Mouse (Mus musculus) embryonic stem cell, embryonic (primary cell): ENCODE results near the gene Bmpr1a.

Experiments
- CTCF ChIA-PET, 4 experiments: fragments of 300-600 bp in 2 of 4; fragments of 350-600 bp in 2 of 4; sonication (Branson Sonifier 250); formaldehyde crosslinking; loops; one replicate each; lab custom pipeline; 2022; ENCODE audit warnings: inconsistent platforms in 2 of 4; lab: Charles Lee
- POLR2A ChIA-PET, 4 experiments: fragments of 300-600 bp in 2 of 4; fragments of 350-600 bp in 2 of 4; sonication (Branson Sonifier 250); formaldehyde crosslinking; loops; one replicate each; lab custom pipeline; 2022; ENCODE audit warnings: antibody characterized with exemption in 4 of 4, inconsistent platforms in 1 of 4; lab: Charles Lee

Gene Bmpr1a

DNA sequence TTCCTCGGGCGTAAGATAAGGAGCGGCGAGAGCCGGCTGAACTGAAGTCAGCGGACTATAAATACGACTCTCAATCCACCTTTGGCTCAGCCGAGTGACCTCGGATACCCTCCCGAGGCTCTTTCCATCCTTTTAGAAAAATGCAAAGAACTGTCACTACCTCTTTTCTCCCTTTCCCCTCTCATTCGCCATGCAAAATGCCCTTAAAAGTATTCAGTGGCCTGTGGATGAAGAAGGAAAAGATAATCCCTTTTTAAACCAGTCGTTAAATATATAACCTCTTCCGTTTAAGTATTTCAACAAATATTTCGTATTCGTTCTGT lies at the start of gene Bmpr1a:
Gene Bmpr1a (minus strand): TSS at position 17 of the 323 bp plus-strand sequence.
- CTCF ChIA-PET = no interaction called here
- POLR2A ChIA-PET = interaction anchor here in 3 of 4 experiments (0.8 to 3.8 kb wide), 28 partner anchors 9 to 179 kb away, joined by 3 to 32 read pairs (median 6); no protein-coding TSS in a partner anchor

DNA sequence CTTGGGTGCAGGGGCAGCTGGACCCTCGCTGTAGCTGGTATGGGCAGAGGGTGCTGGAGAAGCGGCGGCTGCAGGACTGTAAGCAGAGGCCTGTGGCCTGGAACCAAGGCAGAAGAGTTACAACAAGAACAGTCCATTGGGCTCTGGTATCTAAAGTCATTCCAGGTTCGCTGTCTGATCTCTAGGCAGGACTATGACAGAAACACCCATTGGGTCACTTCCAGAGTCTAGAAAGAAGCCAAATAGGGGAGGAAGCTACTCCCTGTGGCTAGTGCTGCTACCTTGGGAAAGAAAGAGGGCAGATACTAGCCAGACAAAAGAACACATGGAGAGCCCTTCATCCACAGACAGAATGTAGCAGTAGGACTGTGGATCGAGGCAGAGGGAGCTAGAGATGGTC lies 49.1 kb upstream of the Bmpr1a start:
- ChIA-PET POLR2A (interaction anchor here in 3 of 4 experiments (0.7 to 4.1 kb wide), 13 partner anchors 9 to 217 kb away, joined by 3 to 20 read pairs (median 3); no protein-coding TSS in a partner anchor), CTCF (no interaction called here)

DNA sequence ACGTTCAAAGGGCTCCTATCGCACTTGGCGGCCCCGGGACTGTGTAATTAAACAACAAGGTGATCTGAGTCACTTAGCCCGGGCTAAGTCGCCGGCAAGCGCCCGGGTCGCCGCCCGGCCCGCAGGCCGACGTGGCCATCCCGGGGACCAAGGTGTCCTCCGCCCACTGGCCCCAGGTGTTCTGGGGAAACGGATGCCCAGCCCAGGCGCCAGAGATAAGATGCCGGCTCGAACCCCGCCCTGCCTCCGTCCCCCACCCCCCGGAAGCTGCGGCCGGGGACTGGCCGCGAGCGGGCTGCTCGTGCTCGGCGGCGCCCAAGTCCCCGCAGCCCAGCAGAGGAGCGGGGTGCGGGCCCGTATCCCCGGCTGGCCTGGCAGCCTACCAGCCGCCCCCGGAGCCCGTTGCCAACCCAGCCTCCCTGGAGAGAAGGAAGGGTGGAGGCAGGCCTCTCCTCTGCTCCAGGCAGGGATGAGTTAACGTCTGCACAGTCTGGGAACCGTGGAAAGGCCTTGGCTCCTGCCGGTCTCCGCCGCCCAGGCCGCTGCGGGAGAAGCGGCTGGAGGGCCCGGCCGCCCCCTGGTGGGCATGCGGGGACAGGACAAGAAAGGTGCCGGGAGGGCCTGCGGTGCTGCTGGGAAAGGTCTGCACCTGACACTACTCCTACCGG lies 46.0 kb upstream of the Bmpr1a start:
- POLR2A ChIA-PET = interaction anchor here (0.5 to 4.6 kb wide), 54 partner anchors 8 to 1248 kb away, joined by 3 to 54 read pairs (median 5); partner anchors contain the start of genes Bmpr1a (in 3 of the 4), 9230112D13Rik (in 1 of the 4) and Anxa8 (in 1 of the 4)
- CTCF ChIA-PET = interaction anchor here (0.5 to 1.6 kb wide), 12 partner anchors 8 to 186 kb away, joined by 3 to 5 read pairs (median 3); no protein-coding TSS in a partner anchor

DNA sequence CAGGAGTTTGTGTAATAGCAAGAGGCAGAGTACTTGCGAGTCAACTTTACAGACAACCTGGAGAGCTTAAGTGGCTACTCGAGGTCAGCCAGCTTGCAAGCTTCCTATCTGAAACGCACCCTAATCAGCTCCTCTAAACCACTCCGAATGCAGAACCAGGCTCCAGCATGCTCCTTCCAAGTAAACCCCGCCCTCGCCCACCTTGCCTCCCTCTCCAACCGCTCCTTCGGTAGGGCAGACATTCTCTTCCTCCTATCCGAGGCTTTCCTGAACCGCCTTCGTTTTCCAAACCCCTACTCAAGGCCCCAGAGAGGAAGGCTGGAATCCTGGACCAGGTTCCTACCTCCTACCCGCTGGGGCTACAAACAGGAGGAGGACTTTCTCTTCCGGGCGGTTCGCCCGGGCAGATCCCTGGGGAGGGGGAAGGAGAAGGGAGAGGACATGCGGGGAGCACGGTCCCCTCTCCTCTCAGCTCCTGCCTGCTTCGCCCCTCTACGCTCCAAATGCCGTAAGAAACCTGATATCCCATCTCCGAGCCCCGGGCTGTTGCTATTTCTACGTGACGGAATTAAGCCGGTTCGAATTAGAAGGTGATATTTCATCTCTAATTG lies 45.4 kb upstream of the Bmpr1a start:
- POLR2A ChIA-PET = interaction anchor here in 3 of 4 experiments (0.5 to 4.6 kb wide), 78 partner anchors 8 to 463 kb away, joined by 3 to 54 read pairs (median 5); partner anchors contain the start of genes Bmpr1a (in 2 of the 3), Anxa8 (in 1 of the 3) and Mmrn2 (in 1 of the 3)
- CTCF ChIA-PET = interaction anchor here (0.5 to 1.6 kb wide), 21 partner anchors 8 to 220 kb away, joined by 3 to 5 read pairs (median 3); no protein-coding TSS in a partner anchor

DNA sequence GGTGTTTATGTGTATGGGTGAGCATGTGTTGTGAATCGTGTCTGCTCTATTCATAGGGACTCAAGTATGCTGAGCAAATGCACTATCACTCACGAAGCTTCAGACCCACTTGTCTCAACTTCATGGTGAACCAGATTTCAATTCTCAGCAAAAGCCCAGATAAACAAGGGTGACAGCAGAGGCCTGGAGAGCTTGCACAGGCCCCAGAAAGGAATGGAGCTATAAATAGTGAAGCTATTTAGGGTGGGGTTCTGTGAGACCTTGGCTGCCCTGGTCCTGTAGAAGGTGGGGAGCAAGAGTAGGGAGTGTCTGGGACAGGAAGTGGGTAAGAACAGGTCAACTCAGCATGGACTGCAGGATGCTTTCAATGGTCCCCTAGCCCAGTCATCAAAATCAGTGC lies 41.4 kb upstream of the Bmpr1a start:
- POLR2A ChIA-PET = interaction anchor here in 2 of 4 experiments (0.8 to 2.1 kb wide), 11 partner anchors 14 to 181 kb away, joined by 3 to 9 read pairs (median 4); no protein-coding TSS in a partner anchor
- CTCF ChIA-PET = interaction anchor here in 2 of 4 experiments (0.5 to 1.1 kb wide), 3 partner anchors 29 to 166 kb away, joined by 3 read pairs; no protein-coding TSS in a partner anchor

DNA sequence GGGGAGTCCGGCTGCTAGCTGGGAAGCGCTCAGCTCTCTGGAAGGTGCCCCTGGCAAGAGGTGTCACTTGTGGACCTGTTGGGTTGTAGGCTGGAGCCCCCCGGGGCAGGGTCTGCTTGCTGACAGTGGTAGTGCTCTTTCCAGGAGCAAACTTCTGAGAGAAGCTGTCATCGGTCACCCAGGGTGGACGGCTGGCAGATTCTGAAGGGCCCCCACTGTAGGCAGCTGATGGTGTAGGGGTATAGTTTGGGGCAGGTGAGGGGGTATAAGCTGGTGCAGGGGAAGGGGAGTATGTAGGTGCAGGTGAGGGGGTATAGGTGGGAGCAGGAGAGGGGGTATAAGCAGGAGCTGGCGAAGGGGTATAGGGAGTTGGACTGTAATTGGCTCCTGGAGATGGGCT lies 40.9 kb upstream of the Bmpr1a start:
- POLR2A ChIA-PET = interaction anchor here in 3 of 4 experiments (0.7 to 2.1 kb wide), 12 partner anchors 11 to 181 kb away, joined by 3 to 9 read pairs (median 4); no protein-coding TSS in a partner anchor
- CTCF ChIA-PET = interaction anchor here in 2 of 4 experiments (1.1 to 1.6 kb wide), 2 partner anchors 17 to 30 kb away, joined by 3 to 4 read pairs; no protein-coding TSS in a partner anchor

DNA sequence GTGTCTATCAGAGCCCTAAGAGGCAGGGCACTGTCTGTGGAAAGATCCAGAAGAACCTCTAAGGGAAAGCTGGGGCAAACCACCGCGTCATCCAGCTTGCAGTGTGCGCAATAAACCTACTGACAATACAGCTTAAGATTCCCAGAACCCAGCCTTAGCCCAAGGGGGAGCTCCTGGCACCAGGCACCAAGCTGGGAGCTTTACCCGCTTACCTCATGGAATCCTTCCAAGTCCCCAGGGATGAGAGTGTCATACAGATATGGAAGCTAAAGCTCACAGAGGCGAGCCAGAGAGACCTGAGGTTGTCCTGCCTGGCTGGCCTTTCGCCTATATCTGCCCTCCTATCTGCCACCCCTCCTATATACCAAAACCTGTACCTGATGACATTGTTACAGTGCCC lies 40.5 kb upstream of the Bmpr1a start:
- CTCF ChIA-PET = interaction anchor here in 1 of 4 experiments (1.6 kb wide), 1 partner anchor 18 kb away, joined by 4 read pairs; no protein-coding TSS in a partner anchor
- POLR2A ChIA-PET = interaction anchor here in 3 of 4 experiments (0.6 to 2.0 kb wide), 12 partner anchors 9 to 166 kb away, joined by 3 to 9 read pairs (median 4); no protein-coding TSS in a partner anchor

DNA sequence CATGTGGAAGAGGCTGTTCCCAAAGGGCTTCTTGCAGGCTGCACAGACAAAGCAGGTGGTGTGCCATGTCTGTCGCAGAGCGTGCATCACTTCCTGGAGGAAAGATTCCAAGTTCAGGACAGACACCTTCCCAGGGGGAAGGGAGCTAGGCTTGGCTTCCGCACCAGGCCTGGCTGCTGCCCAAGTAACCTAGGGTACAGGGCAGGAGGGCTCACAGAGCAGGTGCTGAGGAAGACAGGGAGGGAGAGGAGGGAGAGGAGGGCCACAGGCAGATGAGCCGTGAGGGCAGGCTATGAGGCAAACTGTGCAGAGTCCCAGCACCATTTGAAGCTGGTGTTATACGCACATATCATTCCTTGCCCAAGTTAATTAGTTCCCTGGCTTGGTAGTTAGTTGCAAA lies 38.8 kb upstream of the Bmpr1a start:
- CTCF ChIA-PET = interaction anchor here in 2 of 4 experiments (0.6 to 1.0 kb wide), 2 partner anchors 39 to 323 kb away, joined by 3 read pairs; no protein-coding TSS in a partner anchor
- POLR2A ChIA-PET = interaction anchor here in 2 of 4 experiments (0.6 to 3.1 kb wide), 26 partner anchors 9 to 191 kb away, joined by 3 to 20 read pairs (median 4); no protein-coding TSS in a partner anchor

DNA sequence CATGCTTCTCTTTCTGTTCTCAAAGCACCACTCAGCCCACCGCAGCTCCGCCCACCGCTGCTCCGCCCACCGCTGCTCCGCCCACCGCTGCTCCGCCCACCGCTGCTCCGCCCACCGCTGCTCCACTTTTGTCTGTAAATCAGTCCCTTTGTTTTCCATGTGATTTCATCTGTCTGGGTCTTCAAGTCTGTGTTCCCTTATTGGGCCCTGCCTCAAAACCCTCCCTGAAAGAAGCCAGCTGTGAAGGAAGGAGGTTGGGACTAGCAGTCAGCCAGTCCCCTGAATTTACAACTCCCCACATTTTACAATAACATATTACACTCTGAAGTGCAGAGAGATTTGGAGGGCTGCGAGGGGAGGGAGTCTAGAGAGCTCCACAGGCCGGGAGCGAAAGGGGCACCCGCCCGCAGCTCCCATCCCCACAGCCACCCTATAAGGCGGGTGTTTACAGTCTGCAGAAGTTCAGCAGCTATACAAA lies 37.6 kb upstream of the Bmpr1a start:
- ChIA-PET POLR2A (interaction anchor here in 3 of 4 experiments (0.6 to 3.1 kb wide), 35 partner anchors 8 to 234 kb away, joined by 3 to 20 read pairs (median 4); partner anchors contain the start of gene 9230112D13Rik (in 1 of the 3)), CTCF (interaction anchor here in 2 of 4 experiments (0.6 to 1.3 kb wide), 2 partner anchors 94 to 629 kb away, joined by 3 to 6 read pairs; no protein-coding TSS in a partner anchor)

DNA sequence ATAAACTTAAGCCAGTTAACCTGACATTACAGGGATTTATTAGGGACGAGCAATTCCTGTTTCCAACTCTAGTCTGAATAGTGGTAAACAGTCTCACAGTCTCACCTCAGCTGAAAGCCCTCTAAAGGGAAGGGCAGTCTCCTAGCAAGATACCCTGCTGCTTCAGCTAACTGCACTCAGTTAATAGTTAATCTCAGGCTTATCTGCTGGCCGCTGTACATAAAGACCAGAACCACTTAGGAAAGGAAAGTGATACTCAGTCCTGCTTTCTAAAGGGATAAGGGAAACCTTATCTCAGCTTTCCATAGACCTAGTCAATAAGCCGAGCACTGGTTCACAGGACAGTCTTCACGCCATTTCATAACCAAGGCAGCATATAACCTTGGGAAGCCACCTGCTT lies 32.7 kb upstream of the Bmpr1a start:
- ChIA-PET POLR2A (interaction anchor here in 2 of 4 experiments (0.6 to 2.1 kb wide), 5 partner anchors 11 to 22 kb away, joined by 3 to 8 read pairs (median 7); no protein-coding TSS in a partner anchor), CTCF (interaction anchor here in 1 of 4 experiments (0.8 kb wide), 1 partner anchor 303 kb away, joined by 3 read pairs; no protein-coding TSS in a partner anchor)

DNA sequence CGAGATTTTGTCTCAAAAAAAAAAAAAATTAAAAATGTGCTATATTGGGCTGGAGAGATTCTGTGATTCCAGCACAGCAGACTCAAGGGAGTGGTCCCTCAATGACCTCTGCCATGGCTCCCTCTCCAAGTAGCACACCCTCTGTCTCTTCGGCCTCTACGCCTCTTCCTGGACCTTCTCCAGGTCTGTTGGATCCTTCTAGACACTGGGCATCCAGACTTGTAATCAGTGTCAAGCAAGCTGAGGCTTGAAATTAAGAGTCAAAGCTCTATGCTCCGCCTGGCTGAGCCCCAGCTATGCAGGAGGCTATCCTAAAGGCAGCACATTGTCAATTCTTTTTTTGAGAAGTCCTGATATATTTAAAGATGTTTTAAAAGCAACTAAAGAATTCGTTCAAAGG lies 30.4 kb upstream of the Bmpr1a start:
- ChIA-PET CTCF (interaction anchor here in 2 of 4 experiments (0.6 kb wide), 2 partner anchors 177 to 1244 kb away, joined by 3 read pairs; no protein-coding TSS in a partner anchor), POLR2A (interaction anchor here in 2 of 4 experiments (0.5 to 1.3 kb wide), 2 partner anchors 74 to 218 kb away, joined by 3 to 4 read pairs; no protein-coding TSS in a partner anchor)

DNA sequence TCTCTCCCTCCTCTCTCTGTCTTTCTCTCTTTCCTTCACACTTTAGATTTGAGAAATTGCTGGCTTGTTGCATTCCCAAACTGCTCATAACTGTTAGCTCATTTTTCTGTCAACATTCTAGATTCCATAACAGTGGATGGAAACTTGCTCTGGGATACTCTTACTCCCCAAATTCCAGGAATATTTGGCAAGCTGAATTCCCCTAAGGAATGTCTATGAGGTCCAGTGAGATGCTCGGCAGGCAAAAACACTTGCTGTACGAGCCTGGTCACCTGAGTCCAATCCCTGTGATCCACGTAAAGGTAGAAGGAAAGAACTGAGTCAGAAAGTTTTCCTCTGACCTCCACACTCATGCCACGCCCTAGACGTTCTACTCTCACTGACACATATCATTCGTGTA lies 29.4 kb upstream of the Bmpr1a start:
- ChIA-PET CTCF (interaction anchor here in 1 of 4 experiments (0.6 kb wide), 1 partner anchor 986 kb away, joined by 3 read pairs; no protein-coding TSS in a partner anchor), POLR2A (interaction anchor here in 2 of 4 experiments (0.8 to 1.3 kb wide), 3 partner anchors 8 to 73 kb away, joined by 3 to 5 read pairs (median 3); no protein-coding TSS in a partner anchor)

DNA sequence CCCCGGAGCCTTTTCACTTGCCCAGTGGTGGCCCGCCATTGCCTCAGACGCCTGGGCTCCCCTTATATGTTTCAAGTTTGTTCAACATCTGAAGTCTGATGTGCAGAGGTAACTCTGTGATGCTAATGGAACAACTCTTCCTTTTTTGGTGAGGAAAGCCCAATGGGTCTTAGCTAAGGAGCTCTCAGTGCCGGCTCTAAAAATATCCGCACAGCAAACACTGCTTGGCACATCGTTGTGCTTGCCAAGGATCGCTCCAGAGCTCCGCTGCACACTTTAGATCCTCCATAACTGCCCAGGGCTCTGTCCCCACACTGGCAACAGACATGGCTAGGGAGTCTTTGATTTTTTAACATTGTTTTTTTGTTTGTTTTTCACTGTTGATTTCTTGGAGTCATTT lies 25.7 kb upstream of the Bmpr1a start:
- ChIA-PET POLR2A (interaction anchor here in 2 of 4 experiments (1.0 to 3.8 kb wide), 9 partner anchors 11 to 123 kb away, joined by 3 to 16 read pairs (median 3); partner anchors contain the start of gene Bmpr1a (in 1 of the 2)), CTCF (interaction anchor here in 1 of 4 experiments (1.1 kb wide), 1 partner anchor 20 kb away, joined by 4 read pairs; no protein-coding TSS in a partner anchor)

DNA sequence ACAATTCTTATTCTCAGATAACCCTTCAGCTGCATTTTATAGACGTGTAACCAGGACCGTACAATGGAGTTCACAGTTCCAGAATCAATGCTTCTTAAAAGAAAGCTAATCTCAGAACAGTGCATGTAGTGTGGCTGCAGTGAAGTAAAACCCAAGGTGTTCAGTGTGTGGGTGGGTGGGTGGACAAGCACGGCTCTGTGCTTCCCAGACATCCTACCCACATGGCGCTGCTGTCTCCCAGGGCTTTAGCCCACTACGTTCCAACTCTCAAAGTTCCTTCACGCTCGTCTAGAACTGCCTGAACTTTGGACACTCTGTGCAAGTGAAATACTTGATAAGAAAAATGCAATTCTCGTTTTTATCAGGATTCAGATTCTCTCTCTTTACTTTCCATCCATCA lies 19.6 kb upstream of the Bmpr1a start, which contains the start of gene 9230112D13Rik:
Gene 9230112D13Rik (minus strand): TSS at position 101 of the 400 bp plus-strand sequence.
- ChIA-PET CTCF (no interaction called here), POLR2A (interaction anchor here in 3 of 4 experiments (0.5 to 1.8 kb wide), 9 partner anchors 14 to 306 kb away, joined by 3 to 6 read pairs (median 5); no protein-coding TSS in a partner anchor)

DNA sequence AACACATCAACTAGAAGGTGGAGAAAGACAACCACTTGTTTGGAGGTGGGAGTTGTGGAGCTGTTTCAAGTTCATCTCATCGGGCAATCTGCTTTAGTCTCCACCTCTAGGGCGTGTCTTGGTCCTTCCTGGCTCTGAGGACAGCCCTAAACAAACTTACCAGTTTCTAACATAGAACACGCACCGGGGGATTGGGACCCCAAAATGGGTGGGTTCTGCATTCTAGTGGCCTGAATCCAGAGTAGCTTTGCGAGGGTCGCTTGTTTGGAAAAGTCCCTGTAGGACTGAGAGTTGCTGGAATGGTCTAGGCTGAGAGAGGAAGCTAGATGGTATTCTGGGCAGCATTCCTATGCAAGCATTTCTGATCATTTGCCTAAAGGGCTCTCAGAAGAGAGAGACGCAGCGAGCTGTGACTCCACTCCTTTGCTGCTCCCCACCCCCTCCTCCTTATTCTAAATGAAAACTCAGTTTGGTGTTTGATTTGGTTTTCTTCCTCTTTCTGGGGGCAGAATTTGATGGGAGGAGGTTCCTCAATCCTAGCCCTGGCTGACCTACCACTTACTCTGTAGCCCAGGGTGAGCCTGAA lies 14.9 kb upstream of the Bmpr1a start:
- POLR2A ChIA-PET = interaction anchor here in 2 of 4 experiments (0.6 to 2.4 kb wide), 10 partner anchors 10 to 192 kb away, joined by 3 to 8 read pairs (median 4); partner anchors contain the start of gene Bmpr1a (in 1 of the 2)
- CTCF ChIA-PET = interaction anchor here in 2 of 4 experiments (0.5 to 1.3 kb wide), 3 partner anchors 22 to 103 kb away, joined by 3 read pairs; no protein-coding TSS in a partner anchor

DNA sequence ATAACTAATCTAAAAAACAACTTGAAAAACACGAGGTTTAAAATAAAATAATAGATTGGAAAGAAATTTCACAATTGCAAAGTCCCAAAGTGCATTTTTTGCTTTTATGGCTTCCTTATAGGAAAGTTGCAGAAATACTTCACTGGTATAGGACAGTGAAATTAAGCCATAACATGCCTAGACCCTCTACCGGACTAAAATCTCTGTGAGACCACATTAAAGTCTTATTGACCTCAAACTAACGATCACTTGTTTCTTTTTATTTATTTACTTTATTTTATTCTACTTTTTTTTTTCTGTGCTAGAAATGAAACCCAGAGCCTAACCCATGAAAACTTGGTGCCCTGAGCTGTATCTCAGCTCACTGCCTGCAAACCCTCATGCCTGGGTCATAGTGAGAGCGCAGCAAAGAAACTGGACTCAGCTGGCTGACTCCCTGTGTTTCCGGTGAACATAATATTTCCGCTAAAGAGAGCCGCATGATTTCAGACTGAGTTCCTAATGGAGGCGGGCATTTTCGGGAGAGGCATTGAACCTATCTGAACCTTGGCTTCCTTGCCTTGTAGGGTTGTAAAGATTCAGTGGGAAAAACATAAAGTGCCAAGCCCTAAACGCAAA lies 13.9 kb upstream of the Bmpr1a start:
- CTCF ChIA-PET = interaction anchor here in 2 of 4 experiments (0.5 to 1.3 kb wide), 3 partner anchors 33 to 114 kb away, joined by 3 to 12 read pairs (median 3); no protein-coding TSS in a partner anchor
- POLR2A ChIA-PET = interaction anchor here in 2 of 4 experiments (1.0 to 2.4 kb wide), 8 partner anchors 9 to 57 kb away, joined by 3 to 8 read pairs (median 4); partner anchors contain the start of gene Bmpr1a (in 1 of the 2)
